Mouse (Mus musculus) myocyte (in vitro differentiated cells): ENCODE results near the gene Ktn1.

Source experiments
- E2F4 ChIP-seq: IDR thresholded peaks from one replicate; pipeline ENCODE4 v1.6.1; 2011; ENCODE audit warnings: mild to moderate bottlenecking, control low read depth, moderate library complexity; ENCODE audit not compliant: insufficient read depth
- MAX ChIP-seq: IDR thresholded peaks from one replicate; pipeline ENCODE4 v1.6.1; 2011; ENCODE audit warnings: low read depth, mild to moderate bottlenecking, control low read depth
- POLR2A ChIP-seq: IDR thresholded peaks from one replicate; pipeline ENCODE4 v1.6.1; 2011; ENCODE audit warnings: low read depth, mild to moderate bottlenecking, control low read depth, moderate library complexity; ENCODE audit not compliant: insufficient read length
- USF1 ChIP-seq: IDR thresholded peaks from one replicate; pipeline ENCODE4 v1.6.1; 2011; ENCODE audit warnings: low read depth, mild to moderate bottlenecking, control low read depth, moderate library complexity

- no peak for TF ChIP-seq MAX
- TF ChIP-seq POLR2A, result no peak
- TF ChIP-seq E2F4, result no peak
- TF ChIP-seq USF1, result no peak
Measured at GRCm38 (mm10) chr14:47741046-47741445, 92.8 kb downstream of the Ktn1 start.
